Comparison of ENCODE assay signal across 12 mouse cellular contexts in genomic region chr12:29349146-29349850, GRCm38 (mm10).
A peak's percentile ranks its signal among the peaks of the same experiment; 100 is the strongest.
DNase-seq lines count a peak whose midpoint lies in the region; ATAC-seq lines count a peak whose summit lies in the region.
"Had no signal": no experiment of that assay in that cellular context is flagged by ENCODE, and none has a peak within 500 bp of the region (broad histone marks: within the 10 kb centered on the region; RNA-seq: fewer than 3 reads in every experiment).

No protein-coding gene starts in this region.

- H3K9me3 ChIP-seq in heart, embryonic 16.5 days (replicated peaks; ENCODE audit: control insufficient read depth, low read length) = no peaks in the 10 kb centered on the region
- H3K9me3 ChIP-seq: intestine, embryonic 15.5 days had no signal

- ATAC-seq in heart, embryonic 16.5 days (replicated peaks; ENCODE audit: extremely low read depth, insufficient read depth, low FRiP score) = no peak
- ATAC-seq: intestine, embryonic 15.5 days had no signal

- intact Hi-C loops in heart, postnatal 14 days (cut with DNase I) = no loop called here

- H3K27ac ChIP-seq in heart, embryonic 16.5 days (ENCODE audit: low read length) = peak overlapping the region; percentile 44; the same call in 1 of the 2 replicates
- H3K27ac ChIP-seq: intestine, embryonic 15.5 days had no signal

- no peak overlapping the region for H3K4me3 ChIP-seq in heart, embryonic 16.5 days (ENCODE audit: low read length)
- H3K4me3 ChIP-seq: intestine, embryonic 15.5 days had no signal

- H3K36me3 ChIP-seq in heart, embryonic 16.5 days (ENCODE audit: control insufficient read depth, insufficient read depth) = no peaks in the 10 kb centered on the region
- H3K36me3 ChIP-seq: intestine, embryonic 15.5 days had no signal

- no peak overlapping the region for H3K4me2 ChIP-seq in heart, embryonic 16.5 days (ENCODE audit: low read depth, low read length)
- H3K4me2 ChIP-seq: intestine, embryonic 15.5 days had no signal

- no peak for DNase-seq in heart, postnatal 14 days
- peak; percentile 10 for DNase-seq in lung, postnatal 10 days
- DNase-seq in lung, adult 18-20 months = no peak
- peak; percentile 60 for DNase-seq in cerebellum, adult 9-11 months
- DNase-seq in kidney, postnatal 4 days = peak; percentile 22 to 25
- no peak for DNase-seq in ovary, postnatal 10 days (ENCODE audit: low spot score)
- DNase-seq: embryo, embryonic 11 days; liver; lung, postnatal 36 days; spleen, adult 18-20 months had no signal

- WGBS in heart, embryonic 16.5 days = 36% methylated on average over 9 of the region's 9 CpGs

- H3K4me1 ChIP-seq in heart, embryonic 16.5 days (ENCODE audit: control insufficient read depth, insufficient read depth, low read length) = peaks cover 13% of the 10 kb centered on the region
- H3K4me1 ChIP-seq: intestine, embryonic 15.5 days had no signal

- no peaks in the 10 kb centered on the region; the same call in 1 of the 2 replicates for H3K27me3 ChIP-seq in heart, embryonic 16.5 days (ENCODE audit: control insufficient read depth, insufficient read depth, low read length)
- H3K27me3 ChIP-seq: intestine, embryonic 15.5 days had no signal

- no peak overlapping the region for H3K9ac ChIP-seq in heart, embryonic 16.5 days (ENCODE audit: low read length)
- H3K9ac ChIP-seq: intestine, embryonic 15.5 days had no signal

Comparison
In these comparisons a context has a peak if more than half of its experiments do, and no peak if none do; other contexts are left out.
1. DNase-seq: peak in lung, postnatal 10 days (single experiment), cerebellum, adult 9-11 months (single experiment) and kidney, postnatal 4 days (2 of 2); none in heart, postnatal 14 days (0 of 2), lung, adult 18-20 months (0 of 2) and ovary, postnatal 10 days (single experiment).